Mouse (Mus musculus) cerebellum, adult (tissue): Measurements from ENCODE around the gene Slc17a6.
A peak's percentile ranks its signal among the peaks of the same experiment; 100 is the strongest.
"Not testable (repeated sequence)": the region's sequence is repeated elsewhere in the genome, so short reads cannot be mapped to it uniquely, and the experiment has no call there.

Source experiments
- ATAC-seq: cut with Nextera tagmentation; 2 replicates; pipeline ENCODE4 v1.9.2; 2017; ENCODE audit warnings: mild to moderate bottlenecking, moderate library complexity, mixed read lengths; ENCODE audit not compliant: insufficient number of reproducible peaks, low FRiP score, low TSS enrichment

Gene Slc17a6

GRCm38 (mm10) chr7:51657152-51657551 lies 35.3 kb downstream of the Slc17a6 start:
- no peak for ATAC-seq

- ATAC-seq, result peak; percentile 15; the same call in 1 of the 2 replicates
These were observed 40.6 kb downstream of the Slc17a6 start for GRCm38 (mm10) chr7:51662441-51662840.

GRCm38 (mm10) chr7:51693539-51694217 lies 71.9 kb downstream of the Slc17a6 start:
- ATAC-seq, result no peak

- ATAC-seq, result no peak
These were observed 72.6 kb downstream of the Slc17a6 start for GRCm38 (mm10) chr7:51694452-51694851.

- no peak for ATAC-seq
These were observed 87.7 kb downstream of the Slc17a6 start for GRCm38 (mm10) chr7:51709508-51709907.

GRCm38 (mm10) chr7:51710346-51710745 lies 88.5 kb downstream of the Slc17a6 start:
- ATAC-seq, result not testable (repeated sequence)

GRCm38 (mm10) chr7:51715771-51716170 lies 94.0 kb downstream of the Slc17a6 start:
- ATAC-seq, result no peak
